Mouse (Mus musculus) stomach, embryonic 14.5 days (tissue): ENCODE results near the gene Slc8a1. TPM values are rescaled to one million over a fixed set of nuclear protein-coding genes. Genes with fewer than 3 reads are reported as not detected.

ENCODE experiments used
- ATAC-seq: fragments of 200-750 bp; cut with Nextera tagmentation; 2 replicates; pipeline ENCODE4 v1.8.0; 2017; ENCODE audit warnings: low read depth, moderate TSS enrichment; ENCODE audit not compliant: insufficient number of reproducible peaks, insufficient read depth, low FRiP score
- H3K27ac ChIP-seq: fragments of 300-500 bp; sonication (generic); 2 replicates; pipeline ENCODE4 v1.5.1; 2014; ENCODE audit warnings: mild to moderate bottlenecking, low read length, moderate library complexity, mixed read lengths
- H3K27me3 ChIP-seq: fragments of 300-500 bp; sonication (generic); 2 replicates; pipeline ENCODE4 v1.6.1; 2014; ENCODE audit warnings: low read length, control low read depth, mixed read lengths; ENCODE audit not compliant: control insufficient read depth, insufficient read depth
- H3K36me3 ChIP-seq: fragments of 300-500 bp; sonication (generic); 2 replicates; pipeline ENCODE4 v1.6.1; 2014; ENCODE audit warnings: mild to moderate bottlenecking, control low read depth, low read length, moderate library complexity, mixed read lengths; ENCODE audit not compliant: control insufficient read depth, insufficient read depth
- H3K4me1 ChIP-seq: fragments of 300-500 bp; sonication (generic); 2 replicates; pipeline ENCODE4 v1.6.1; 2014; ENCODE audit warnings: low read length, control low read depth, mixed read lengths; ENCODE audit not compliant: control insufficient read depth, insufficient read depth
- H3K4me2 ChIP-seq: fragments of 300-500 bp; sonication (generic); replicated peaks from 2 replicates; pipeline ENCODE4 v1.6.1; 2014; ENCODE audit warnings: low read depth, low read length, control low read depth
- H3K4me3 ChIP-seq: fragments of 300-500 bp; sonication (generic); 2 replicates; pipeline ENCODE4 v1.5.1; 2014; ENCODE audit warnings: low read depth, low read length, control low read depth
- H3K9ac ChIP-seq: fragments of 300-500 bp; sonication (generic); replicated peaks from 2 replicates; pipeline ENCODE4 v1.6.1; 2014; ENCODE audit warnings: low read depth, mild to moderate bottlenecking, control low read depth, low read length, moderate library complexity, mixed read lengths
- H3K9me3 ChIP-seq: fragments of 300-500 bp; sonication (generic); 2 replicates; pipeline ENCODE4 v1.6.1; 2016; ENCODE audit warnings: low read depth, low read length, control low read depth; ENCODE audit not compliant: control insufficient read depth
- WGBS: fragments of 180-500 bp; shearing (Covaris S2); extraction: QIAGEN DNeasy Blood & Tissue Kit; methylation state at CpG from one replicate; pipeline ENCODE4 v1.1.7; 2014; 5-methylcytosine and 5-hydroxymethylcytosine counted together
- polyA plus RNA-seq: library from polyadenylated mRNA; unstranded; fragments of >200 nt; fragmentation: Nextera tagmentation; extraction: Ambion mirVana; gene quantifications from 2 replicates; pipeline ENCODE4 v1.2.1, GENCODE M21; 2014

The Slc8a1 gene
- polyA plus RNA-seq, 1 experiment from 2014 or later, result 24.5 TPM

DNA sequence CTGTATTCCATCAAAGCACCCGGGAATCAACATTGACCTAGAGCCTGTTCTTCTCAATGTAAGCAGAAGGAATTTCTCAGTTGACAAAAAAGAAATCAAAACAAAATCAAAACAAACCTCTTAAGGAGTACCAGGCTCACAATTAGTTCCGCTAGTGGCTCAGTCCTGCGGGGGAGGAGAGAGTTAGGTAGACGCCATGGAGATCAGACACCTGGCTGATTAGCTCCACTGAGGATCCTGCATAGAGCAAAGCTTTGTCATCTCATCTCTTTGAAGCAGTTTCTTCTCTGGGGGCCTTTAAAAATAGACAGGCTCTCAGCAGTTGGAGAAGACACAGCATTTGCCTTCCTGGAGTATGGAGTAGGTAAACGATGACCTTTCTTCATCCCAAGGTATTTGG is 192.2 kb downstream of the Slc8a1 start:
- no peaks in the 10 kb centered on the region for H3K27me3 ChIP-seq
- H3K9me3 ChIP-seq, result no peaks in the 10 kb centered on the region
- no peak overlapping the region for H3K9ac ChIP-seq
- no peaks in the 10 kb centered on the region for H3K36me3 ChIP-seq
- no peak for ATAC-seq
- H3K4me2 ChIP-seq, result no peak overlapping the region
- no peak overlapping the region for H3K4me3 ChIP-seq
- 0 out of 2 replicates have a peak, but pooled peaks cover 3% of the 10 kb centered on the region for H3K4me1 ChIP-seq
- H3K27ac ChIP-seq, result no peak overlapping the region
- WGBS, result 82% methylated on average over 5 of the region's 5 CpGs

DNA sequence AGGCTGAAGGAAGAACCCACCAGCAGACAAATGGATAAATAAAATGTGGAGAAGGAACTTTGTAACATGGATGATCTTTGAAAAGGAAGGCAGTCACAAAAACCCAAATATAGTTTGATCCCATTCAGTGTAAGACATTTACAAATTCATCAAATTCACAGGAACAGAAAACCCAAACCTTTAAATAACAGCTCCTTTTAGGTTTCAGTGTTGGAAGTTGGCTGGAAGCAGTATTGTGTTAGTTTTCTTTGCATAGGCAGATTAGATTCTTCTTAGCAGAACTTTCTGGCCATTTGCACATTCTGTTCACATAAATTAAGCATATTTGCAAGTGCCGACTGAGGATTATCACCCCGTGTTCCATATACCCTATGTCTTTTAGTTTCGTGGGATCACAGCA is 193.3 kb downstream of the Slc8a1 start:
- no peaks in the 10 kb centered on the region for H3K27me3 ChIP-seq
- ATAC-seq, result no peak
- 0 out of 2 replicates have a peak, but pooled peaks cover 3% of the 10 kb centered on the region for H3K4me1 ChIP-seq
- WGBS, result 84% methylated on average over 3 of the region's 3 CpGs
- no peak overlapping the region for H3K9ac ChIP-seq
- no peak overlapping the region for H3K27ac ChIP-seq
- H3K4me3 ChIP-seq, result no peak overlapping the region
- no peak overlapping the region for H3K4me2 ChIP-seq
- H3K9me3 ChIP-seq, result no peaks in the 10 kb centered on the region
- no peaks in the 10 kb centered on the region for H3K36me3 ChIP-seq

DNA sequence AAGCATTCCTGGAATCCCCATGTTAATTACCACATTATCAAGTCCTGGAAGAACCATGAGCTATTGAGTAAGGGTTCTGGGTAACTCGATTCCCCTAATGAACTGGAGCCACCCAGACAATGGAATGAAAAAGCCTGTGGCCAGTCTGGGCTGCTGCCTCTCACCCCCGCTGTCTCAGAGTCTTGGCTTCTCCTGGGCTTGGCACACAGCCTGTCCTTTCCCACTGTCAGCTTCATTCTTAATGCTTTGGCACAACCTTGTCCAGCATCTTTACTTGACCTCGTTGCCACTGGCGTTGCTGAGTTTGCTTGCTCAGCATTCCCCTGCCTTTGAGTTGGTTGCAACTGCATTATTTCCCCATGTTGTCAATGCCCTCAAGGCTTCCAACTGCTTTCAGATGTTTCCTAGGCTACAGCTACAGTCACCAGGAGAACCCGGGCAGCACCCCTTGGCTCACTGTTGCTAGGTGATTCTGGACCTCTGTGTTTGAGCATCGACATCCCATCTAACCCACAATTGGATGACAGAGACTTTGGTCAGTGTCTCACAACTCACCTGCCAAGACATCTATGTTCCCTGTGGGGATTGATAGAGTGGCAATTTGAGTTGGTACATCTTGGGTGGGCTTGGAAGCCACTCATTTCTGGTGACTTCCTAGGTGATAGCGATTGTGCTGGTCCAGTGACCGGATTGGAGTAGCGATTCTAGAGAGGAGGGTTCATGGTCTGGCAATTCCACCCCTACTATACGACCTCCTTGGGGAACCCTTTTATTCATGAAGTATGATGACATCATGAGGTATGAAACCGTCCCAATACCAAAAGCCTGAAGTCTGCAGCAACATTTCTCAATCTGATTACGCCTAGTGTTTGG is 195.6 kb downstream of the Slc8a1 start:
- no peaks in the 10 kb centered on the region for H3K36me3 ChIP-seq
- ATAC-seq, result no peak
- no peaks in the 10 kb centered on the region for H3K27me3 ChIP-seq
- H3K4me3 ChIP-seq, result no peak overlapping the region
- no peak overlapping the region for H3K27ac ChIP-seq
- H3K9me3 ChIP-seq, result no peaks in the 10 kb centered on the region
- H3K9ac ChIP-seq, result no peak overlapping the region
- WGBS, result 85% methylated on average over 12 of the region's 12 CpGs
- 0 out of 2 replicates have a peak, but pooled peaks cover 7% of the 10 kb centered on the region for H3K4me1 ChIP-seq
- H3K4me2 ChIP-seq, result no peak overlapping the region

DNA sequence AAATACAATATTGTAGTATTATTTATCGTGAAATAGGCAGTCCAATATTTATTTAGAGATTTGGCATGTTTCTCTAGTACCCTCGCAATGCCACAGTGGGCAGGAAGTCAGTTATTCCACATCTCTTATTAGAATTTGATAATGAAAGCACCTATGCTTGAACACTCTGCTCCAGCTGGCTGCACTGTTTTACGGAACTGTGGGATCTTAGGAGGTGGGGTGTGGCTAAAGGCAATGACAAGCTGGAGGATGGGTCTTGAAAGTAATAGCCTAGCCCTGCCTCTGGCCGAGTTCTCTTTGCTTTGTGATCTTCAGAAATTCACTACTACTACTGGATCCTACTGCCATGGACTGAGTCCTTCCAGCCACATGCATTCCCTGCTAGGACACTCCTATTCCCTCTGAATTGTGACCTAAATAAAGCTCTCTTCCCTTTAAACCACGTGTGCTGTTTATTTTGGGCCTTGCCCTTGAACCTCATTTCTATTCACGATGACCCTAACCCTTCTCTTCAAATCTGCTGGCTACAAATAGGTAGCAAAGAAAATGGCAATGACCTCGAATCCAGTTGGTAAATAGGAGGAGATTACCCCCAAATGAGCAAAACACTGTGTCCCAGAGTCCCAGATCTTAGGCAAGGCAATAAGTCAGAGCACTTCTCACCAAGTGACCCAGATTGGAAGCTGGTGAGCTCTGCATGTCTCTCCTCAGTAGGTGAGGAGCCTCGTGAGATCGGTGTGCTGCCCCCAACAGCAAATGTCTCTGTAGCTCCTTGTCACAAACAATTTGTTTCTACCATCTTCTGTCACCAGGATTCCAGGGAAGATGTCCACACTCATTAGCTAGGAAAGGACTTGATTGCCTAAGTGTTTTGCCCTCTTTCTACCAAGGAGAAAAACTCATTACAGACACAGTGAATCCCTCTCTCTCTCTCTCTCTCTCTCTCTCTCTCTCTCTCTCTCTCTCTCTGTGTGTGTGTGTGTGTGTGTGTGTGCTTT is 199.7 kb downstream of the Slc8a1 start:
- Histone ChIP-seq H3K27ac (no peak overlapping the region), H3K4me2 (no peak overlapping the region), H3K9ac (no peak overlapping the region), H3K9me3 (no peaks in the 10 kb centered on the region), H3K4me1 (0 out of 2 replicates have a peak, but pooled peaks cover 3% of the 10 kb centered on the region), H3K36me3 (no peaks in the 10 kb centered on the region), H3K27me3 (no peaks in the 10 kb centered on the region), H3K4me3 (no peak overlapping the region)
- 66% methylated on average over 9 of the region's 9 CpGs for WGBS
- no peak for ATAC-seq

DNA sequence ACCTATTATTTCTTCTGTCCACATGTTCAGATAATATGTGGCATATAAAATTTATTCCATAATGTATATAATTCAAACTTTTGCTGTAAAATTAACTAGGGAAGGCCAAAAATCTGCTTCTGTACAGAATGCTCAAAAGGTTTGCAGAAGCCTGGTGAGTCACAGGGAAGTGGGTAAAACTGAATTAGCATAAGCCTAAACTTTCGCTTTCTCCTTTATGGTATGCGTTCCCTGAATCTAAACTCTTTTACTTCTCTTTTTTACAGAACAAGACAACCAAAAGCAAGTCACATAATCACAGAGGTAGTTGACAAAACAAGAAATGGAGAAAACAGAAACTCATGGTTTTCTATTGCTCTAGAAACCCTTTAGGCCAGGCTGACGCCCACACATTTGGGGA is 202.1 kb downstream of the Slc8a1 start:
- 84% methylated on average over 3 of the region's 3 CpGs for WGBS
- H3K4me1 ChIP-seq, result 0 out of 2 replicates have a peak, but pooled peaks cover 3% of the 10 kb centered on the region
- ATAC-seq, result no peak

DNA sequence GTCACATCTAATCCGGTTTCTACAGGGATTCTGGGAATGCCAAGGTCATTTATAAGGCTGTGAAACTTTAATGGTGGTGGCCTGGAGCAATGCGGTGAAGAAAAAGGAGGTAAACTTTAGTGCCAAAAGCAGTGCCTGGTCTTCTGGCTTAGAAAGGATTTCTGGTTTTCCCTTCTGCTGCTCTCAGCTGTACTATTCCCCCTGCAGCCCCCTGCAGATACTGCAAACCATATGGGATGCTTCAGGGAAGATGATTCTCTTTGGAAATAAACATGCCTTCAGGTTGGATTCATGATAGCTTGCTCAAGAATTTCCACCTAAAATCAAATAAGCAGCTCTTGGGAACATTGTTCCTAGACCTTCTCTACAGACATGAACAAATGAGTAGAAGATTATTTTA is 208.3 kb downstream of the Slc8a1 start:
- no peak for ATAC-seq
- no peak overlapping the region for H3K9ac ChIP-seq
- H3K4me3 ChIP-seq, result no peak overlapping the region
- no peaks in the 10 kb centered on the region for H3K27me3 ChIP-seq
- H3K4me2 ChIP-seq, result no peak overlapping the region
- WGBS, result 48% methylated on average over 2 of the region's 2 CpGs
- no peaks in the 10 kb centered on the region for H3K9me3 ChIP-seq
- H3K36me3 ChIP-seq, result no peaks in the 10 kb centered on the region
- H3K27ac ChIP-seq, result no peak overlapping the region
- no peaks in the 10 kb centered on the region for H3K4me1 ChIP-seq

More for the DNA sequence above, 202.1 kb downstream of the Slc8a1 start:
- Histone ChIP-seq H3K9me3 (no peaks in the 10 kb centered on the region), H3K4me2 (no peak overlapping the region), H3K36me3 (no peaks in the 10 kb centered on the region), H3K4me3 (no peak overlapping the region), H3K27ac (no peak overlapping the region), H3K27me3 (no peaks in the 10 kb centered on the region), H3K9ac (no peak overlapping the region)

DNA sequence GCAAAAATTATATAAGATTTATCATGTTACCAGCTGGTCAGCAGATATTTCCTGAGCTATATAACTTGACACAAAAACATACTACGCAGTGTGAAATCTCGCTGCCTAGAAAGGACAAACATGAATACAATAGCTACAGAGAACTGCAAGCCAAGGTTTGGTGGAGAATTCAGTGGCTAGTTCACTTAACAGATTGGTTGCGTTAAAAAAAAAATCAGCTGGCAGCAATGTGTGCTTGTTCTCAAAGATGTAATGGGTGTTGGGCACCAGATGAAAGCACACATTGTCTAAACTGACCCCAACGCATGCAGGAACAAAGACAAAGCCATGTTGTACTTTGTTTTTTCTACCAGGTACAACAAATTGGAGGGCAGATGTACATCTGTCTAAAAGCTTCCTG is 209.2 kb downstream of the Slc8a1 start:
- Histone ChIP-seq H3K36me3 (no peaks in the 10 kb centered on the region), H3K4me1 (no peaks in the 10 kb centered on the region), H3K4me3 (no peak overlapping the region), H3K9me3 (no peaks in the 10 kb centered on the region), H3K27ac (no peak overlapping the region), H3K27me3 (no peaks in the 10 kb centered on the region), H3K9ac (no peak overlapping the region), H3K4me2 (no peak overlapping the region)
- ATAC-seq, result no peak
- 76% methylated on average over 4 of the region's 4 CpGs for WGBS

DNA sequence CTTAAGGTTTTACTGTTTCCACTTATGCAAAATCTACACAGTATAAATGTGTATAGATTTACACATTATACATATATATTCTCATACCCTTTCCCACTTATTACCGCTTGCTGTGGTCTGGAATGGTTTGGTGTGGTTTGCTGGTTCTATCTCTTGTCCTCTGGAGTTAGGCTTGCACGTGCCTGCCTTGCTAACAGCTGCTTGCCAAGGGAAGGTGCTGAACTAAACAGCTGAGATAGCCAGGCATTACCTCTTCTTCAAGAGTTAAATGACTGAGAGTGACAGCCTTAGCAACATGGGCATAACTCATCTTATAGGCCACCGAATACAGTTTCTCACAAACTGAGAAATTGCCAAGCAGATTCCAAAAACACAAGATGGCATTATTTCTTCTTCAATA is 211.7 kb downstream of the Slc8a1 start:
- WGBS, result 95% methylated on average over 3 of the region's 3 CpGs
- no peaks in the 10 kb centered on the region for H3K9me3 ChIP-seq
- H3K27ac ChIP-seq, result no peak overlapping the region
- H3K36me3 ChIP-seq, result no peaks in the 10 kb centered on the region
- H3K4me3 ChIP-seq, result no peak overlapping the region
- no peaks in the 10 kb centered on the region for H3K27me3 ChIP-seq
- no peak for ATAC-seq
- H3K4me2 ChIP-seq, result no peak overlapping the region
- no peak overlapping the region for H3K9ac ChIP-seq
- no peaks in the 10 kb centered on the region for H3K4me1 ChIP-seq
